Comparison of ENCODE assay signal across 10 mouse cellular contexts in the genomic region with DNA sequence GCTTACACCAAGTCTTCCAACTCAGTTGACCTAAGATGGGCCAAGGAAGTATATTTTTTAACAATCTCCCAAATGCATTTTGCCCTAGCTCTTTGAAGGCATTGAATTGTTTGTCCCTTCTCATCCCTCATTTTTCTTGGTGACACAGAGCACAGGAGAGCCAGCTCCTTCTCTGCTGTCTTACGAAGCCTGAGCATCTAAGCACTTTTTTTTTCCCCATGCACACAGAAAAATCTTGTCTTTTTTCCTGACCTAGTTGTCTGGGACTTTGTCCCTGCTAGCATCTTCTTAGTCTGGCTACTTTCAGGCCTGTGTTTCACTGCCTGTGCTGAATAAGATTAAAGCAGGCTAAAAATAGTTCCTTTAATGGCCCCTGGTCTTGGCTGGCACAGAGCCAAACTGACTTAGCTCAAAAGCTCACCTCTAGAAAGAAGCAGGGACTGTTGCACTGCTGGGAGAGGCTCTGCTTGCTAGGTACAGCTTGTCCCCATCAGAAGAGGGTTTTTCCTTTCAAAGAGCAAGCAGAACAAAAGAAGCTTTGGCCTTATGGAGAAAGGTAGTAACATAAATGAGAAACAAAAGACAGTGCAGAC. TPM values are rescaled to one million over a fixed set of nuclear protein-coding genes. Genes with fewer than 3 reads are reported as not detected.
DNase-seq lines count a peak whose midpoint lies in the region; ATAC-seq and TF ChIP-seq lines count a peak whose summit lies in the region.
"Had no signal": no experiment of that assay in that cellular context is flagged by ENCODE, and none has a peak within 500 bp of the region (broad histone marks: within the 10 kb centered on the region; RNA-seq: fewer than 3 reads in every experiment).

No protein-coding gene starts in this region.

- peaks cover 8 to 21% of the 10 kb centered on the region in 2 experiments for H3K4me1 ChIP-seq in CH12.LX (ENCODE audit: control insufficient read depth in 1 of 2, insufficient read depth in 2 of 2)
- H3K4me1 ChIP-seq in forebrain, postnatal 0 days (ENCODE audit: insufficient read depth): no peaks in the 10 kb centered on the region
- peaks cover 20% of the 10 kb centered on the region for H3K4me1 ChIP-seq in kidney, embryonic 15.5 days

- H3K9me3 ChIP-seq in CH12.LX (replicated peaks; ENCODE audit: low read length): no peaks in the 10 kb centered on the region
- no peaks in the 10 kb centered on the region for H3K9me3 ChIP-seq in forebrain, postnatal 0 days (ENCODE audit: low read length)
- no peaks in the 10 kb centered on the region for H3K9me3 ChIP-seq in kidney, embryonic 15.5 days (replicated peaks)
- H3K9me3 ChIP-seq: G1E had no signal

- TF ChIP-seq CTCF in CH12.LX (conservative IDR thresholded peaks at IDR 0.05 in 1 of 2, IDR thresholded peaks at IDR 0.05 in 1 of 2; ENCODE audit: low read depth in 2 of 2, low read length in 2 of 2): peak in 1 of 2 experiments; percentile 6; a peak in 1 of 4 replicates
- TF ChIP-seq CTCF in forebrain, postnatal 0 days (IDR thresholded peaks at IDR 0.05; ENCODE audit: low read depth): no peak

- no peak overlapping the region for H3K9ac ChIP-seq in CH12.LX (ENCODE audit: insufficient read depth, low read depth)
- H3K9ac ChIP-seq in forebrain, postnatal 0 days: no peak overlapping the region
- no peak overlapping the region for H3K9ac ChIP-seq in kidney, embryonic 15.5 days

- no peak; the same call in 1 of the 2 replicates for ATAC-seq in forebrain, postnatal 0 days
- ATAC-seq in kidney, embryonic 15.5 days (replicated peaks; ENCODE audit: low FRiP score): 0 out of 2 replicates have a peak, but pooled peaks have one; percentile 33

- dilution Hi-C loops in CH12.LX (cut with MboI; ENCODE audit: extremely low pct_ligation_motif_present, extremely low pct_unique_long_range_greater_than_20kb, low sequenced_read_pairs): no loop called here

- TF ChIP-seq POLR2A in CH12.LX (IDR thresholded peaks at IDR 0.05; ENCODE audit: low read depth, low read length): no peak

- 0 out of 2 replicates have a peak overlapping the region, but pooled peaks have one; percentile 10 for H3K4me2 ChIP-seq in CH12.LX (ENCODE audit: insufficient read depth, low read depth, poor library complexity, severe bottlenecking)
- H3K4me2 ChIP-seq in forebrain, postnatal 0 days (ENCODE audit: low read depth): no peak overlapping the region
- H3K4me2 ChIP-seq in kidney, embryonic 15.5 days: no peak overlapping the region

- H3K27me3 ChIP-seq in CH12.LX (replicated peaks): no peaks in the 10 kb centered on the region
- no peaks in the 10 kb centered on the region for H3K27me3 ChIP-seq in forebrain, postnatal 0 days (ENCODE audit: insufficient read depth, low read length)
- H3K27me3 ChIP-seq in kidney, embryonic 15.5 days: no peaks in the 10 kb centered on the region

- H3K36me3 ChIP-seq in CH12.LX (replicated peaks in 1 of 2; ENCODE audit: control insufficient read depth in 1 of 2, insufficient read depth in 1 of 2, low read length in 1 of 2): peaks cover 34 to 53% of the 10 kb centered on the region in 2 experiments
- peaks cover 40% of the 10 kb centered on the region for H3K36me3 ChIP-seq in forebrain, postnatal 0 days (ENCODE audit: insufficient read depth)
- peaks cover 43% of the 10 kb centered on the region for H3K36me3 ChIP-seq in kidney, embryonic 15.5 days

- H3K4me3 ChIP-seq in CH12.LX (replicated peaks in 1 of 3; ENCODE audit: low read depth in 2 of 3, low read length in 2 of 3, poor library complexity in 1 of 3): no peak overlapping the region
- no peak overlapping the region for H3K4me3 ChIP-seq in forebrain, postnatal 0 days (ENCODE audit: low read depth, low read length)
- no peak overlapping the region for H3K4me3 ChIP-seq in kidney, embryonic 15.5 days (replicated peaks)

- TF ChIP-seq EP300 in CH12.LX (IDR thresholded peaks at IDR 0.05; ENCODE audit: low read length): peak; percentile 75

- peak; percentile 39 for DNase-seq in gastrocnemius, adult 18-20 months (ENCODE audit: low spot score)
- DNase-seq in gastrocnemius, postnatal 4 days (ENCODE audit: low spot score in 2 of 2): no peak
- DNase-seq in CH12.LX (ENCODE audit: extremely low read depth): peak; percentile 60
- DNase-seq in forebrain, postnatal 0 days: peak; percentile 37
- DNase-seq in Muller cell, postnatal 12 days (ENCODE audit: inconsistent ontology term): no peak
- no peak for DNase-seq in layer of hippocampus, adult 8-10 months (ENCODE audit: low spot score in 2 of 2)
- no peak for DNase-seq in urinary bladder, adult 18-20 months (ENCODE audit: low spot score in 2 of 2)

- 19% methylated on average over 1 of the region's 1 CpGs for WGBS in forebrain, postnatal 0 days
- WGBS in kidney, embryonic 15.5 days: 53% methylated on average over 1 of the region's 1 CpGs

- H3K79me2 ChIP-seq in CH12.LX (replicated peaks; ENCODE audit: control insufficient read depth, extremely low read depth, insufficient read depth, poor library complexity, severe bottlenecking): no peaks in the 10 kb centered on the region

- TF ChIP-seq RAD21 in CH12.LX (IDR thresholded peaks at IDR 0.05; ENCODE audit: low read depth, low read length): no peak; the same call in 1 of the 2 replicates

- in situ Hi-C loops in CH12.LX (cut with MboI; ENCODE audit: low pct_ligation_motif_present, low pct_unique_long_range_greater_than_20kb, low sequenced_read_pairs): no loop called here

- no peak overlapping the region for H3K27ac ChIP-seq in CH12.LX (ENCODE audit: insufficient read depth, low read depth)
- H3K27ac ChIP-seq in forebrain, postnatal 0 days (ENCODE audit: low read depth, low read length): no peak overlapping the region
- H3K27ac ChIP-seq in kidney, embryonic 15.5 days: peak overlapping the region; percentile 41; the same call in 1 of the 2 replicates

TF ChIP-seq in CH12.LX, 34 proteins besides CTCF, POLR2A, EP300 and RAD21 (continues in another document):
- TF ChIP-seq MEF2A (IDR thresholded peaks at IDR 0.05; ENCODE audit: borderline replicate concordance, low read depth, low read length): peak; percentile 96
- no peak for TF ChIP-seq TCF12 (IDR thresholded peaks at IDR 0.05; ENCODE audit: low read depth, low read length)
- 0 out of 2 replicates have a peak, but pooled peaks have one; percentile 21 for TF ChIP-seq CHD2 (IDR thresholded peaks at IDR 0.05; ENCODE audit: low read length)
- TF ChIP-seq MAZ (IDR thresholded peaks at IDR 0.05; ENCODE audit: low read depth, low read length): no peak
- no peak for TF ChIP-seq ZMIZ1 (IDR thresholded peaks at IDR 0.05; ENCODE audit: low read depth, low read length)
- peak; percentile 40 for TF ChIP-seq BHLHE40 (IDR thresholded peaks at IDR 0.05; ENCODE audit: low read depth, low read length)
- no peak for TF ChIP-seq HCFC1 (IDR thresholded peaks at IDR 0.05; ENCODE audit: low read depth, low read length)
- 0 out of 2 replicates have a peak, but pooled peaks have one; percentile 22 for TF ChIP-seq ETS1 (conservative IDR thresholded peaks at IDR 0.05; ENCODE audit: low read depth, low read length)
- no peak for TF ChIP-seq ZKSCAN1 (IDR thresholded peaks at IDR 0.05; ENCODE audit: borderline replicate concordance, low read depth, low read length)
- TF ChIP-seq USF1 (IDR thresholded peaks at IDR 0.05; ENCODE audit: low read depth, low read length): no peak
- peak; percentile 78 for TF ChIP-seq MAFK (IDR thresholded peaks at IDR 0.05; ENCODE audit: insufficient replicate concordance, low read length)
- TF ChIP-seq IRF4 (IDR thresholded peaks at IDR 0.05; ENCODE audit: low read depth, low read length): peak; percentile 89

RNA-seq across cellular contexts. Expression of gene Nefh, which starts 16.8 kb away (rescaled TPM):
- not detected for total RNA-seq in gastrocnemius, adult 18-20 months (2021)
- total RNA-seq in gastrocnemius, postnatal 4 days (2021): under 1 TPM; 0.08 to 0.17 TPM
- total RNA-seq in CH12.LX (2012; rRNA removed) (not detected in 2 replicates), CH12.LX (2014; rRNA removed) (not detected in 2 replicates)
- 0.06 and 0.08 TPM in 2 replicates for polyA plus RNA-seq in CH12.LX (2012; ENCODE audit: insufficient read length, low read depth)
- 2.7 and 3.3 TPM in 2 replicates for total RNA-seq in forebrain, postnatal 0 days (2014; rRNA removed)
- 2.2 and 3.3 TPM in 2 replicates for polyA plus RNA-seq in forebrain, postnatal 0 days (2015; fragmentation: Nextera tagmentation; extraction: Ambion mirVana)
- 0.31 and 0.57 TPM in 2 replicates for polyA plus RNA-seq in kidney, embryonic 15.5 days (2015; fragmentation: Nextera tagmentation; extraction: Ambion mirVana)
- total RNA-seq in layer of hippocampus, adult 8-10 months (2022): 10 to 100 TPM; 42.3 to 45.7 (median 45.6) TPM
- total RNA-seq: gastrocnemius, adult 8-10 months had no signal

RNA-seq across cellular contexts. Expression of gene Thoc5, which starts 36.0 kb away (rescaled TPM):
- total RNA-seq in gastrocnemius, adult 18-20 months (2021): 10 to 100 TPM; 14.8 to 15.6 TPM
- total RNA-seq in gastrocnemius, postnatal 4 days (2021): 10 to 100 TPM; 18.2 to 19.6 TPM
- 62.7 and 81.5 TPM in 2 replicates for total RNA-seq in CH12.LX (2012; rRNA removed)
- 35.2 and 37.7 TPM in 2 replicates for total RNA-seq in CH12.LX (2014; rRNA removed)
- polyA plus RNA-seq in CH12.LX (2012; ENCODE audit: insufficient read length, low read depth): 83.8 and 86.0 TPM in 2 replicates
- total RNA-seq in forebrain, postnatal 0 days (2014; rRNA removed): 55.7 and 57.7 TPM in 2 replicates
- polyA plus RNA-seq in forebrain, postnatal 0 days (2015; fragmentation: Nextera tagmentation; extraction: Ambion mirVana): 50.6 and 52.2 TPM in 2 replicates
- 36.0 and 39.7 TPM in 2 replicates for polyA plus RNA-seq in kidney, embryonic 15.5 days (2015; fragmentation: Nextera tagmentation; extraction: Ambion mirVana)
- 10 to 100 TPM; 38.6 to 43.8 (median 41.4) TPM for total RNA-seq in layer of hippocampus, adult 8-10 months (2022)

RNA-seq across cellular contexts. Expression of gene Ap1b1, which starts 55.5 kb away (rescaled TPM):
- total RNA-seq in gastrocnemius, adult 18-20 months (2021): 10 to 100 TPM; 41.3 to 48.7 TPM
- 10 to 100 TPM; 46.5 to 58.0 TPM for total RNA-seq in gastrocnemius, postnatal 4 days (2021)
- total RNA-seq in CH12.LX (2012; rRNA removed) (43.8 and 44.2 TPM in 2 replicates), CH12.LX (2014; rRNA removed) (31.2 and 38.6 TPM in 2 replicates)
- 51.5 and 57.8 TPM in 2 replicates for polyA plus RNA-seq in CH12.LX (2012; ENCODE audit: insufficient read length, low read depth)
- 84.7 and 95.6 TPM in 2 replicates for total RNA-seq in forebrain, postnatal 0 days (2014; rRNA removed)
- polyA plus RNA-seq in forebrain, postnatal 0 days (2015; fragmentation: Nextera tagmentation; extraction: Ambion mirVana): 64.8 and 78.8 TPM in 2 replicates
- 59.8 and 65.3 TPM in 2 replicates for polyA plus RNA-seq in kidney, embryonic 15.5 days (2015; fragmentation: Nextera tagmentation; extraction: Ambion mirVana)
- total RNA-seq in layer of hippocampus, adult 8-10 months (2022): 100 to 1,000 TPM; 144 to 152 (median 150) TPM

RNA-seq across cellular contexts. Expression of gene Nipsnap1, which starts 57.4 kb away (rescaled TPM):
- total RNA-seq in gastrocnemius, adult 18-20 months (2021): under 1 TPM; 0.57 to 1.00 TPM
- total RNA-seq in gastrocnemius, postnatal 4 days (2021): 1 to 10 TPM; 4.0 to 4.1 TPM
- total RNA-seq in CH12.LX (2012; rRNA removed): 50.7 and 53.5 TPM in 2 replicates
- total RNA-seq in CH12.LX (2014; rRNA removed): 77.6 and 79.3 TPM in 2 replicates
- 94.0 and 97.9 TPM in 2 replicates for polyA plus RNA-seq in CH12.LX (2012; ENCODE audit: insufficient read length, low read depth)
- total RNA-seq in forebrain, postnatal 0 days (2014; rRNA removed): 125 and 146 TPM in 2 replicates
- 116 and 128 TPM in 2 replicates for polyA plus RNA-seq in forebrain, postnatal 0 days (2015; fragmentation: Nextera tagmentation; extraction: Ambion mirVana)
- 78.4 and 81.4 TPM in 2 replicates for polyA plus RNA-seq in kidney, embryonic 15.5 days (2015; fragmentation: Nextera tagmentation; extraction: Ambion mirVana)
- total RNA-seq in layer of hippocampus, adult 8-10 months (2022): 100 to 1,000 TPM in 1 of 4 experiments, 10 to 100 TPM in 3; 89.8 to 108 (median 95.7) TPM

Comparison
In these comparisons a context has a peak if more than half of its experiments do, and no peak if none do; other contexts are left out.
1. DNase-seq: peak in gastrocnemius, adult 18-20 months (single experiment), CH12.LX (single experiment) and forebrain, postnatal 0 days (single experiment); none in gastrocnemius, postnatal 4 days (0 of 2), Muller cell, postnatal 12 days (single experiment), layer of hippocampus, adult 8-10 months (0 of 2) and urinary bladder, adult 18-20 months (0 of 2).
2. RNA of gene Nefh, which starts 16.8 kb away (total RNA-seq): 42.3 to 45.7 TPM in layer of hippocampus, adult 8-10 months; 2.7 to 3.3 TPM in forebrain, postnatal 0 days, 0.08 to 0.17 TPM in gastrocnemius, postnatal 4 days, not detected in gastrocnemius, adult 18-20 months and not detected in CH12.LX; every median in the first group is over 10 times any median in the second.